Mouse (Mus musculus) bone marrow, adult 2 months (tissue): Measurements from ENCODE around the gene Grik4. TPM values are rescaled to one million over a fixed set of nuclear protein-coding genes. Genes with fewer than 3 reads are reported as not detected.

Experiments used
- H3K27ac ChIP-seq: fragments of 200-500 bp; 2 replicates; pipeline ENCODE4 v1.5.1; 2012; ENCODE audit warnings: low read depth, mild to moderate bottlenecking, control low read depth, inconsistent platforms, low read length; ENCODE audit not compliant: control insufficient read depth, poor library complexity, insufficient read depth
- H3K4me1 ChIP-seq: fragments of 200-500 bp; 2 replicates; pipeline ENCODE4 v1.6.1; 2011; ENCODE audit warnings: low read length; ENCODE audit not compliant: control insufficient read depth, insufficient read depth
- H3K4me3 ChIP-seq: fragments of 200-500 bp; replicated peaks from 2 replicates; pipeline ENCODE3; 2011; ENCODE audit warnings: mild to moderate bottlenecking, low read depth, low read length, control low read depth; ENCODE audit not compliant: control insufficient read depth
- CTCF ChIP-seq: fragments of 200-500 bp; IDR thresholded peaks from 2 replicates; pipeline ENCODE4 v1.5.1; 2011; ENCODE audit warnings: low read length, control low read depth; ENCODE audit not compliant: control insufficient read depth, insufficient read depth
- POLR2A ChIP-seq: fragments of 200-500 bp; IDR thresholded peaks from 2 replicates; pipeline ENCODE4 v1.6.1; 2011; ENCODE audit warnings: low read depth, mild to moderate bottlenecking, control low read depth, low read length, borderline replicate concordance; ENCODE audit not compliant: control insufficient read depth
- WGBS: fragments of 180-500 bp; shearing (Covaris S2); methylation state at CpG from one replicate; pipeline ENCODE4 v1.1.7; 2018; 5-methylcytosine and 5-hydroxymethylcytosine counted together
- polyA plus RNA-seq: library from polyadenylated mRNA; stranded (reverse); fragments of >200 nt; gene quantifications from 2 replicates; pipeline ENCODE4 v1.2.4, GENCODE M21; 2011; ENCODE audit warnings: low replicate concordance; ENCODE audit not compliant: missing spikeins, insufficient read depth, insufficient read length

The Grik4 gene
- polyA plus RNA-seq, 1 experiment, result 4.1 TPM

DNA sequence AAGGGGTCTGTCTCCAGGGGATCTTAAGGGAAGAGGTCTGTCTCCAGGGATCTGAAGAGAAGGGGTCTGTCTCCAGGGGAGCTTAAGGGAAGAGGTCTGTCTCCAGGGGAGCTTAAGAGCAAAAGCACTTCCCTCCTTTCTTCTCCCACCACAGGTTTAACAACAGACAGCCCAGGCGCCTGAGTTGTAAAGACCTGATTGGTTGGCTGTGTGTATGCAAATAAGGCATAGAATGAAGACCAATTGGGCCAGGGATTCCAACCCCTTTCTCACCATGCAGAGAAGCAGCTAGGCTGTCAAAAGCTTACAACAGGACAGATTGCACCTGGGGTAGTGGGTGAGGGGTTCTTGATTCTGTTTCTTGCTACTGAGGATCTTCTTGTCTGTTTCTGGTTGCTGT lies 4.1 kb upstream of the Grik4 start:
- no peak for TF ChIP-seq POLR2A
- no peak for TF ChIP-seq CTCF
- WGBS, result 26% methylated on average over 1 of the region's 1 CpGs
- H3K4me3 ChIP-seq, result no peak overlapping the region
- no peaks in the 10 kb centered on the region for H3K4me1 ChIP-seq
- no peak overlapping the region for H3K27ac ChIP-seq

- 14% methylated on average over 7 of the region's 7 CpGs for WGBS
- TF ChIP-seq POLR2A (no peak), CTCF (no peak)
- no peak overlapping the region for H3K27ac ChIP-seq
- H3K4me3 ChIP-seq, result no peak overlapping the region
- no peaks in the 10 kb centered on the region for H3K4me1 ChIP-seq
Measured at GRCm38 (mm10) chr9:42945174-42945573, 881 bp upstream of the Grik4 start.

- Histone ChIP-seq H3K4me3 (peak overlapping the region; percentile 1), H3K27ac (no peak overlapping the region), H3K4me1 (no peaks in the 10 kb centered on the region)
- 1% methylated on average over 52 of the region's 52 CpGs for WGBS
- TF ChIP-seq CTCF (peak; percentile 81), POLR2A (no peak)
Measured at GRCm38 (mm10) chr9:42944536-42945006, 278 bp upstream of the Grik4 start.

DNA sequence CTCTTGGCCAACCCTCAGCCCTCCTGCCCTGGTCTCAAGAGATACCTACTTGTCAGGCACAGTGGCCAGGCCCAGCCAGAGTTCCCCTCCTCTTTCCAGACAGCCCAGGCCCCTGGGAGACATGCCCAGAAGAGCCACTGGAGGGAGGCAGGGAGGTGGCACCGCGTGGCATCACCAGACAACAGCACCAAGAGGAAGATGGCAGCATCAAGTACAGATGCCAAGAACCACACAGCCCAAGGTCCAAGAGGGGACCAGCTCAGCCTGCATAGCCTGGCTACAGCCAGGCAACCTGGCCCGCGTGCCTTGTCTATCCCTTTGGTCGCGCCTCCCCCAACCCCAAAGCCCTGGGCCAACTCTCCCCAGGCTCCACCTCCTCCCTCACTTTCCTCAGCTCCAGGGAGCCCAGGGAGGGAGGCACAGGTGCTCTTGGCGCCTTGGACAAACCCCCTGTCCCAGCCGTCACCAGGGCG lies 1.2 kb downstream of the Grik4 start:
- 24% methylated on average over 9 of the region's 9 CpGs for WGBS
- no peaks in the 10 kb centered on the region for H3K4me1 ChIP-seq
- no peak overlapping the region for H3K4me3 ChIP-seq
- H3K27ac ChIP-seq, result no peak overlapping the region
- TF ChIP-seq POLR2A (no peak), CTCF (no peak)

DNA sequence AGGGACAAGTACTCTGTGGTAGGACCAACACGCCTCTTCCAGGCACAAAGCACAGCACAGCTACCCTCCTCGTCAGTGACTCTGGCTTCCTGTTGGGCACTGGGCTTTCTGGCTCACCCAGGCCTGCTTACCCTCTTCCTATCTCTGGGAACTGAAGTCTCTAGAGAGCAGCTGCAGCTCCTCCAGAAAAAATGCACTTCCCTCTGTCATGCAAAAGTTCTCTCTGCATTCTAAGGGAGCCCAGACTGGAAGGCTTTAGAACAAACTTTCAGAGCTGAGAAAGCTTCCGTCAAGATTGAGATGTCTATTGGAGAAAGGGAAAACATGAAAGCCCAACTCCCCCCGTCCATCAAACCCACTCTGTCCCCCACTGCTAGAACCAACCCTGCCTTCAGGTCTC lies 2.1 kb downstream of the Grik4 start:
- H3K27ac ChIP-seq, result no peak overlapping the region
- no peaks in the 10 kb centered on the region for H3K4me1 ChIP-seq
- TF ChIP-seq POLR2A (no peak), CTCF (no peak)
- 57% methylated on average over 4 of the region's 4 CpGs for WGBS
- H3K4me3 ChIP-seq, result no peak overlapping the region

DNA sequence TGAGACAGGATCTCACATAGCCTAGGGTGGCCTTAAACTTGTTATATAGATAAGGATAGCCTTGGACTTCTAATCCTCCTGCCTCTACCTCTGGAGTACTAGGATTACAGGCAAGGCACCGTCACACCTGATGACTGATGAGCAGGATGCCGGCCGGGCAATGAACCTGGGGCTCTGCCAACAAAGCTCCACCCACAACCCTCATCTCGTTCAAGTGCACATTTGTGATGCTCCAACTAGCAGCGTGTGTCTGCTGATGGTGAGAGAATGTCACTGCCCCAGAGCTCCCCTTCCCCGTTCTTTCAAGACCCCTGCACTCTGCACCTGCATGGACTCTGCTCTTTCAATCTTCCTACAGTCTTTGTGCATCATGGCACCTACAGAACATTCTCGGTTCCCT lies 12.1 kb downstream of the Grik4 start:
- WGBS, result 52% methylated on average over 7 of the region's 7 CpGs
- Histone ChIP-seq H3K27ac (no peak overlapping the region), H3K4me3 (no peak overlapping the region), H3K4me1 (no peaks in the 10 kb centered on the region)
- no peak for TF ChIP-seq POLR2A
- no peak for TF ChIP-seq CTCF

DNA sequence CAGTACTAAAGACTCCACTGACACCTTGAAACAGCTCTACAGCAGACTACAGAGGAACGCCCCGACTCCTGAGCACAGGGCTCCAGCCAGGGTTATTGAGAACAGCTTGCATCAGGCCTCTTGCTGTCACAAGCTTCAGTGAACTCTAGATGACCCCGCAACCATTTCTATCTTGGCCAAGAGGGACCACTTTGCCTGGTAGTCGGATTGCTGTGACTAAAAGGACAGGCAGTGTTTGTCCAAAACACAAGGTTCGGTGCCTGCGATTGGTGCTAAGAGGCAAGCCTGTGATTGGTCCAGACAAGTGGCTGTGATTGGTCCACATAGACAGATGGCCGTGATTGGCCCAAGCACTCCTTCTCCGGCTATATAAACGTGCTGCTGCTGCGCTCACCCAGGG lies 16.8 kb downstream of the Grik4 start:
- Histone ChIP-seq H3K4me3 (no peak overlapping the region), H3K27ac (no peak overlapping the region), H3K4me1 (no peaks in the 10 kb centered on the region)
- no peak for TF ChIP-seq POLR2A
- no peak for TF ChIP-seq CTCF
- 76% methylated on average over 10 of the region's 10 CpGs for WGBS

GRCm38 (mm10) chr9:42926564-42926963 lies 17.7 kb downstream of the Grik4 start:
- Histone ChIP-seq H3K4me1 (no peaks in the 10 kb centered on the region), H3K4me3 (no peak overlapping the region), H3K27ac (no peak overlapping the region)
- whole genome bisulfite sequencing, result 73% methylated on average over 6 of the region's 6 CpGs
- TF ChIP-seq CTCF, result no peak
- no peak for TF ChIP-seq POLR2A

- H3K4me1 ChIP-seq, result no peaks in the 10 kb centered on the region
- H3K4me3 ChIP-seq, result no peak overlapping the region
- 82% methylated on average over 4 of the region's 4 CpGs for WGBS
- no peak overlapping the region for H3K27ac ChIP-seq
- no peak for TF ChIP-seq CTCF
- no peak for TF ChIP-seq POLR2A
Measured at GRCm38 (mm10) chr9:42921830-42922229, 22.5 kb downstream of the Grik4 start.
